Mouse (Mus musculus) urinary bladder, postnatal 4 days (tissue): ENCODE results near the gene Krt36.
A peak's percentile ranks its signal among the peaks of the same experiment; 100 is the strongest.

Experiments used
- DNase-seq, 2 experiments: peaks; one replicate each; pipeline ENCODE4 v3.0.0; 2021 to 2022; ENCODE audit warnings: low spot score in 2 of 2

Krt36 gene

DNA sequence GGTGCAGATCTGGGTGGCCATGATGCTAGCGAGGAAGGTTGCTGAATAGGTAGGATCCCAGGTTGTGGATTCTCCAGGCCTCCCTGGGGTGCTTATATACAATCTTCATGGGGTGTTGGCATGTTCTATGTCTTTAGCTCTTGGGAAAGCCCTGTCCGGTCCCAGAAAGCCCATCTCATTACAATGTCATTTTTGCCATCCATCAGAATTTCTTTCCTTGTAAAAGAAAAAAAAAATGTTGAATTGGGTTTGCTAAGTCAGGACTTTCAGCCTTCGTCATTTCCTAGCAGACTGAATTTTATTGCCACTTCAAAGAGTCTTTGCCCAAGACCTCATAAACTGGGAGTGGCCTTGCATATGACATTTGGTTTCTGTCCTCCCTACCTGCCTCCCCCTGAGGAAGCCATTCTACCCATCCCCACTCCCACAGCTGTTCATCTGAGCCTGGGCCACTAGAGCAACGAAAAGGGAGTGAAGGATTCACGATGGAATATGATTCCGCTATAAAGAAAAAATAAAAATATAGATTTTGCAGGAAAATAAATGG, at the start of gene Krt36:
Gene Krt36 (minus strand): TSS at position 51 of the 547 bp plus-strand sequence.
- no peak for DNase-seq

DNA sequence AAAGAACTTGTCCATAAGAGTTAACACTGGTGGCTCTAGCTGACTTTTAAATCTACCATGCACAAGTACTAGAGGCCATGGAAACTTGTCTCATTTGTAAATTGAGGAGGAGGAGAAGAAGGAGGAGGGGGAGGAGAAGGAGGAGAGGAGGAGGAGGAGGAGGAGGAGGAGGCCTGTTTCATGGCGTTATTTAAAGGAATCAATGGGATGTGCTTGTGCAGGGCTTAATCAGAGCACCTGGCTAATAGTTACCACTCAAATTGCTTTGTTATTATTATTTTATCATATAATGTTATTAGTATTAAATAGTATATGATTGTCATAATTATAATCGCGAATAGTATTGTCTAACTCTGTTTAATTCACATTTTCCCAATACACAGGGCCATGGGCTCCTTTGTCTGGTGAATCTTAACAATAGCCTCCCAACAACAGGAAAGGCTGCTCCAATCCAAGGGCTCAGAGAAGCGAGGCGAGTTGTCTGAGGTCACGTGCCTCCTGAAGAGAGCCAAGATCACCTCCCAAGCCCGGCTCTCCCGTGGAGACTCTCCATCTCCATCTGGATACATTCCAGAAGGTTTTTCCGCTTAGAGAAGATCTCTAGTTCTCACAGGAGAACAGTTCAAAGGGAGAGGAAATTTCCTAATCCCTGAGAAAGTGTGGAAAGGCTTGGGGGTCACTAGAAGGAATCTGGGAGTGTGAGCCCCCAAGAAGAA, 43.3 kb upstream of the Krt36 start, which contains the start of gene Krt19:
Gene Krt19 (minus strand): TSS at position 51 of the 716 bp plus-strand sequence.
- no peak for DNase-seq

DNA sequence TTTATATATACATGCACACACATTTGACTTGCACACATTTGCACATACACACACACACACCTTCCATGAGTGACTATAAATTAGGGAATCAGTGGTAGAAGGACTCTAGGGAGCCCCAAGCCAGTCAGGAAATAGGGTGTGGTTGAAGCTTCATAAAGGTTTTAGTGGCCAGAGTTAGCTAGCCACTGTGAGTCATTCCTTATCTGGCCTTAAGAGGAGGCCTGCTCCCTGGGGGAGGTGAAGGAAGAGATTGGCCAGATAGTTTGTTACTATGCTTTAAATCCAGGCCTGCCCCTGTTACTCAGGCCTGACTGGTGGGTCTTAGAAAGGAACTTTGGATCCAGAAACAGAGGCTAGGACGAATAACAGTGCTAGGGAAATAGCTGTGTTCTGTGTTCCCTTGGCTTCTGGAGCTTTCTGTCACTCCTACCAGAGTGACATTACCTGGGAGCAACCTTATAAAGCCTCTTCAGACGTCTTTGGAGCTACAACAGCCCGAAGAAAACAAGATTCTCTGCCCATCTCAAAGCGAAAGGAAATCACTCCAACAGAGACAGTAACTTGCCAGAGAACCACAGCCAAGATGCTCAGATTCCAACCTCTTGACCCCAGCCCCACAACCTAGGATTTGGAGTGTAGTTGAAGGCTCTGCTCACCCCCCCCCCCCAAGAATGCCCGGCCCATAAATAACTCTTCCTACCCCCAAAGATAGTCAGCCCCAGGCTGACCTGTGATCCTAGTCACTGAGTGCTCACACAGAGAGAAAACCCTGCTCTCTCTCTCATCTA, 42.3 kb upstream of the Krt36 start:
- no peak for DNase-seq

DNA sequence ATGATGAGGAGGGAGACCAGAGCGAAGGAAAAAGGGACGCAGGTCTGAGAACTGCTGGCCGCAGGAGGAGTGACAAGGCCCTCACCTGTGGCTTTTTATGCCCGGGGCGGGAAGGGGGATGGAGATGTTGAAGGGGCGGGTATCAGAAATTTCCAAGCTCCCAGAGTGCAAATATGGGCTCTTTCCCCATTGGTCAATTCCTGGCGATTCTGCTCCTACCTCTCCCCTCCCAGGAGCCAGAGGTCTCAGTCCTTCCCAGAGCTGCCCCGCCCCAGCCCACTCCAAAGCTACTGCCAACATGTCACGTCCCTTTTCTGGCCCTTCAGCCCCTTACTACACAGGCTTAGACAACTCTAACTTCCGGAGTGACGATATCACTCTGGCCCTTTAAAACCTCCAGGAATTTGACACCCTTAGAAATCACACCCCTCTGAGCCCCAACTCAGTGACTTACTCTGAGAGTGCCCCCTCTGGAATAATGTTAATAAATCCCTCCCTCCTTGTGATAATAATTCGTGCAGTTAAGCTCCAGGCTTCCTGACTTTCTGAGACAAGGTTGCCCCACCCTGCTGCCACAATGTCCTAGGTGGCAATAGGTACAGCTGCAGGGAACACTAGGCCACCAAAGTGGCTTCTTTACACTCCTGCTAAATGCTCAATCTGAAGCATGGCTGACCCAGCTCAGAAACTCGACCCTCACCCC, 40.6 kb upstream of the Krt36 start:
- peak; percentile 55 to 77 for DNase-seq

DNA sequence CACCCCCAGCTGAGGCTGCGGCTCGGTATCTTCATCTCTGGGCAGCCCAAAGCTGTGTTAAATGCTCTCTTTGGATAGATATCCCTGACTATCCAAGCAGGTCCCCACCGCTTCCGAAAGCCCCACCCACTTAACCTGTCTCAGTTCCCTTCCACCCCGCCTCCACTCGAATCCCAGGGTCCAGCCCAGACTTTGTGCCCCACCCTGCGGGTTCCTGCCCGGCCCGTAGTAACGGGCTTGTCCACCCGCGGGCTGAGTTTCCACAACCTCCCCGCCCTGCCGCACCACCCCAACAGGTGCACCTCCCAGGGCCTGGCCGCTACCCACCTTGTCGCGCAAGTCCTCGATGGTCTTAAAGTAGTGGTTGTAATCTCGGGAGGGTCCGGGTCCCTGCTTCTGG, 39.7 kb upstream of the Krt36 start:
- no peak for DNase-seq

DNA sequence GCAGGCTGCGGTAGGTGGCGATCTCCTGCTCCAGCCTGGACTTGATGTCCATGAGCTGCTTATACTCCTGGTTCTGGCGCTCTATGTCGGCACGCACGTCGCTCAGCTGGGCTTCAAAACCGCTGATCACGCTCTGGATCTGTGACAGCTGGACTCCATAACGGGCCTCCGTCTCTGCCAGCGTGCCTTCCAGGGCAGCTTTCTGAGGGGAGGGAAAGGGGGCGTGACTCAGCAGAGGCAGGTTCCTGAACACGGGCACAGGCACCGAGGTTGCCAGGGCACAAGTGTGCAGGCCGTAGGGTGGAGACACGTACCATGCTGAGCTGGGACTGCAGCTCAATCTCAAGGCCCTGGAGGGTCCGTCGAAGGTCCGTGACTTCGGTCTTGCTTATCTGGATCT, 35.5 kb upstream of the Krt36 start:
- DNase-seq, result no peak

DNA sequence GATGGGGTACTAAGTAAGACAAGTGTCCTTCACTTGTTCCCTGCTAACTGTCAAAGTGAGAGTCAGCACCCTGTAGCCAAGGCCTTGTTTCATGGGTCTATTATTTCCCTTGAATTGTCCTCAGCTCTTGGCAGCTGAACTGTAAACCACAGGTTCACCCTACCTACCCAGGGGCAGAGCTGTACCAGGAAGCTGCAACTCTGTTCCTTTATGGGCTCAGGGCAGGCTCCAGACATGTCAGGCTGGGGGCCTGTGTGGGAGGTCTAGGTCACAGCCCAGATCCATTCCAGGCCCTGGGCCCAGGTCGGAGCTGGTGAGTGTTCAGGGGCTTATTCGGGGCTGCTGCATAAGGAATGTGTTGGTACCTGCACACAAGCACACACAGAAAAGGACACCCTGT, 34.0 kb upstream of the Krt36 start:
- no peak for DNase-seq

DNA sequence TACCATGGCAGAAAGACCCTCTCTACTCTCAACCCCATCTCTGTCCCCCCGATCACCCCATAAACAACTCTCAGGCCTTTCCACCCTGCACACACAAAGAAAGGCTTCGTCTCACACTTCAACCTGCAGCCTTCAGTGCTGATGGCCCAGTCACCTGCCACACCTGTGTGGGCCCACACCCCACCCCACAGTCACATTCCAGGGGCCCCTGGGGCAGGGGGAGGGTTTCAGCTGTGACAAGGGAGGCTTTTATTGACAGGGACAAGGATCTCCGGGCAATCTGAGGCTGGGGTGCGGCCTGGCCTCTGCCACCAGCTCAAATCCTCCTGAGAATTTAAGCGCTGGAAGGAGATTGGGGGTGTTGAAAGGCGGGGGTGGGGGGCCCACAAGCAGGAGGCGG, 33.4 kb upstream of the Krt36 start:
- DNase-seq, result no peak

DNA sequence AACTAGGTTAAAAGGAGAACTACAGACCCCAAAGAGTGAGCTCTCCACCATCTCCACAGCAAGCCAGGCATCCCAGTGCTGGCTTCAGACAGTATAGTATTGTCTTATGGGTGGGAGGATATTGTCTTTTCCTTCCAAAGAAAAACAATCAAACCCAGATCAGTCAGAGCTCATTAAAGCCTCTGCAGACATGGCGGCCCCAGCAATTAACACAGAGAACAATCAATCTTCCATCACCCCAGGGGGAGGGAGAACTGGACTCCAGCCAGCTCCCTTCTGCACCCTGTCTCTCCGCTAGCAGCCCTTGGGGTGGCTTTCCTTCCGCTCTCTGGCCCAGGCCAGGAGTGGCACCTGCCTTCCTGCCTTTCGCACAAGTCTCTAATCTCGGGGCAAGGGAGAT, 32.3 kb upstream of the Krt36 start:
- no peak for DNase-seq

DNA sequence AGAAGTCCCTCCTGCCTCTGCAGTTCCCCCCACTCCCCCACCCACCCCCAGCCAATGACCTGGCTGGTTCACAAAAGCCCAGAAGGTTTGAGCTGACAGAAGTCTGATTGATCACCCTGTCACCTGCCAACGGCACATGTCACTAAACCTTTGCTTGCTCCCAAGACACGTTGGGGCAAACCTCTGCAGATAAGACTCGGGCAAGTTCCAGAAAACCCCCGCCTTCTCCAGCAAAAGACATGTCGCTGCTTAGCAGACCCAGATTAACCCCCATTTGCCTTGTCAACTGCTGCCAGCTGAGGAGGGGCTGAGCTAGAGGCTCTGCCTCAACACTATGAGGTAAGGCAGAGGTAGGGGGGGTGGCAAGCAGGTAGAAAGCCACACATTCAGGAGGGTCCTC, 31.1 kb upstream of the Krt36 start:
- DNase-seq, result no peak

DNA sequence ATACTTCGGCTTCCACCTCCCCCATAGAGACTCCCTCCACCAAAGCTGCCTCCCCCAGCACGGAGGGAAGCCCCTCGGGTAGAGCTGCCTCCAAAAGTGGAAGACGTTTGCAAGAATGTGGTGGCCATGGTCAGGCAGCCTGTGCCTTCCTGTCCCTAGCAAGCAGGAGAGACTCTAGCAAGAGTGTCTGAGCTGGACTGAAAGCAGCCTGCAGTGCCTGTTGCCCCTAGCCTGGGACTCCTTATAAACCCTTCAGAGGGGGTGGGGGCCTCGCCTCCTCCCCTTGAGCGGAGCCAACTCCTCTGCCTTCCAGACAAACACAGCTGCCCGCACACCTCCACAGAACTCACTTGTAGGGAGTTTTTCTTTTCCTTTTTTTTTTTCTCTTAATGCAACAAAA, 30.3 kb upstream of the Krt36 start, which contains the start of gene Krt15:
Gene Krt15 (minus strand): TSS at position 198 of the 400 bp plus-strand sequence.
- DNase-seq, result no peak

DNA sequence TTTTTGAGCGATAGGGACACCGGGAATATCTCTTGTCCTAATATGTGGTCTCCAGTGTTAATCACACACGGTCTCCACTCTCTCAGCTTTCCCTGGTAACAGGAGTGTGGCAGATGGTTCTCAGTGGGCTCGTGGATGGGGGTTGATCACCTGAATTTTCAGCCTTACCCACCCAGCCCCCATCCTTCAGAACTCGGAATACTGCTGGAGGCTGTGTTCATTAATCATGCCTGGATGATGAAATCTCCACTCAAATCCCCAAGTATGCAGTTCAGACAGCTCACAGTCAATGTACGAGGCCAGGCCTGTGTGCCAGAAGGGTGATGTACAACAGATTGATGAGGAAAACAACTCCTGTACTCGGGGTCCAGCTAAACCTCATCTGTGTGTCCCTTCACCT, 19.5 kb upstream of the Krt36 start:
- DNase-seq, result no peak

DNA sequence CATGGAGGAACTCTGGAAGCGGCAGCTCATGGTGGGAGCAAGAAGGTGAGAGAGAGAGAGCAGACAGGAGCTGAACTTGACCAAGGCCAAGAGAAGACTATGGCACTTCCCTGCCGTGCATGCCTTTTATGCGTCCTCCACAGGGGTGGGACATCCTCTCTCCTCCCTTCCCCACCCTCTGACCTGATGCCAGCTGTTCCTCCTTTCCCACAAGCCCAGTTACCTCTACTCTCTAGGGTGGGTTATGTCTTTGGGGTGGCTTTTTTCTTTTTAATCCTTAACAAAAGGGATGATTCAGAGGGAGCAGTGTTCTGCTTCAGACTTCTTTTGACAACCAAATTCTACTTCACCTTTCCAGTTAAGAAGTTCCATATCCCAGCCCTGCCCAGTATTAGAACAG, 16.0 kb upstream of the Krt36 start, which contains the start of gene Krt13:
Gene Krt13 (minus strand): TSS at position 101 of the 400 bp plus-strand sequence.
- no peak for DNase-seq

DNA sequence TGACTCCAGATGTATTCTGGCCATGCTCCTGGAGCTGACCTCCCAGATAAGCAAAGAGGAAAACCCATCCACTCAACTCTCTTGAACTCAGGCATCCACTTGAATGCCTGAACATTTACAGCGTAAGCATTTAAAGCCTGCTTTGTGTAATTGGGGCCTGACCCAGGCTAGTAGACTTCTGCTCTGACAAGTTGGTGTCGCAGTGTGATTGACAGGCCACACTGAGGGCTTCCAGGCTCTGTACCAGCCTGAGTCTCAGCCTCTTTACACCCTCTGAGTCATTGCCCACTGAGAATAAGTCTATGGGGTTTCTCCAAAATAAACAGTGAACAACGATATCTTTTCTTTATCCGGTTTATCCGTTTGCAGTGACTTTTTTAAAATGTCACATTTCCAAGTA, 14.9 kb upstream of the Krt36 start:
- no peak for DNase-seq

DNA sequence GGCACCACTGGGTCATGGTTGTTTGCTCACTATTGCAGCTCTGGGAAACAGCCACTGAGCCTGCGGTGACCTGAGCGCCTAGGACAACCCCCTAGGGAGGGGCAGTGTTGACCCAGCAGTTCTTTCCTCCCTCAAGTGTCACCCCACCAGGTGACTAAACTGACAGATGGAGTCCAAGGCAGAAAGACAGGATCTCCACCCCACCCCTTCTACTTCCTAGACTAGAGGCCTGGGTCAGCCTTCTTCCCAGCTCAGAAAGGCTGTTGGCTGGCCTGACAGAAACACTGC, 8.3 kb upstream of the Krt36 start:
- DNase-seq, result no peak

DNA sequence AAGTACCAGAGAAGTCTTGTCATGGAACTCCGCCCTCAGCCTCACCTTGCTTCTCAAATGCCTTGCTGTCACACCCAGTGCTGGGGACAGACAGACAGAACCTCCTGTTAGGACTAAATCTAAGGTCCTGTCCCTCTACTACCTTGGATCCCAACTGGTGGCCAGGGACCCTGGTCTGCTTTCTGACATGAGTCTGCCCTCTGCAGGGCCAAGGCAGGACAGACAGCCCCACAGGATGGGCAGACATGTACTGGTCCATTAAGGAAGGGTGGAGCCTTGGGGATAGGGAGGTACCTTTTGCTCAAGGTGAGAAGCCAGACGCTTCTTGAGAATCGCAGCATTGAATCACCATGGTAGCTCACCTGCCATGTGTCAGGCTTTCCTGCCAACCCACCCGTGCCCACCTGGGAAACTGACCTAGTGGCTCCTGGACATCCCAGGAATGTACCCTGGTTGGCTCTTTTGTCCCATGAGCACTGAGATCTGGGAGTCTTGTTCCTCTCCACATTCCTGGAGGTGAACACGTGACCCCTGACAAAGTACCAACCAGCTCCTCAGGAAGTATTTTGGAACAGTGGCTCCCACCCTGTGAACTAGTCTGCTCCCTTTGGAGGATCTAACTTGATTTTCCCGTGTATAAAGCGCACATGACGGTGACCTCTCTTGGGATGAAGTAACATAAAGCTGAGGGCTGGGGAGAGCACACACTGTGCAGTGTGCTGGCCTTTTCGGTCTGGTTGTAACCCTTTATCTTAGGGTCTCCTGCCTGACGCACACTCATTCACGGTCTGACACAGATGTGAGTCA, 7.7 kb upstream of the Krt36 start:
- DNase-seq, result no peak

DNA sequence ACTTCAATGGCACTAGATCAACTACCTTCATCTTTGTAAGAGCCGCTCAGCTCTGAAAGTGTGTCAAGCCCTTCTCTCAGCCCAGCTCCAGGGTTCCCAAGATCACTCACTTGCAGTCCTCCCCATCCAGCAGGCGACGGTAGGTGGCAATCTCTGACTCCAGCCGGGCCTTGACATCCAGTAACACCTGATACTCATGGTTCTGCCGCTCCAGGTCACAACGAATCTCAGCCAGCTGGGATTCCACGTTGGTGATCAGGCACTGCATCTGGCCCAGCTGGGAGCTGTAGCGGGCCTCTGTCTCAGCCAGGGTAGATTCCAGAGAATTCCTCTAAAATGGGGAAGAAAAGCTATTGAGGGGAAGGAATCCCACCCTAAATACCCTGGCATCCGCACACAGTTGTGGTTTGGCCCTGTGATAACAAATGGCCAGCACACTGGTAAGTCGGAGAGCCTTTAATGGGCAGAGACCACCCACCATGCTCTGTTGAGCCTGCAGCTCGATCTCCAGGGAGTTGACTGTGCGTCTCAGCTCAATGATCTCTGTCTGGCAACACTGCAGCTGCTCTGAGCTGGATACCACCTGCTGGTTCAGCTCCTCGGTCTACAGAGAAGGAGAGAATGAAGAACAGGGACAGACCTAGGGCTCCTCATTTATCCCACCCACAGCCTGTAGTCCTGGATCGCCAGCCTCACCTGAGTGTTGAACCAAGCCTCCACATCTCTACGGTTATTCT, 2.6 kb downstream of the Krt36 start:
- DNase-seq, result no peak

DNA sequence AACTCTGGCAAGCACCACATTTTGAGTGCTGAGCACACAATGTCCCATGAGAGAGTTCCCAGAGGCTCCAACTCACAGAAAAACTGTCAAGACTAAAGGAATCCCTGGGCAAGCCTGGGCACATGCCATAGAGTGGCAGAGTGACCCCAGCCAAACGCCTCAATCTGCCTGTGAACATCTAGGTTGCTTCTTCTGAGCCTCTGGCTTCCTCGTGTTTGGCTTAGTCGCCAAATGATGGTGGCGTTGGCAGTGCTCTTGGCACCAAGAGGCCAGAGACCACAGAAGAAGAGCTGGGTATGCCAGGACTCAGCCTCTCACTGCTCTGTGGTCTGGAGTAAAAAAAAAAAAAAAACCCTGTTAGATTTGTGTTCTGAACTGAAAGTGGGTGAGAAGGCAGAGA, 5.0 kb downstream of the Krt36 start:
- no peak for DNase-seq

DNA sequence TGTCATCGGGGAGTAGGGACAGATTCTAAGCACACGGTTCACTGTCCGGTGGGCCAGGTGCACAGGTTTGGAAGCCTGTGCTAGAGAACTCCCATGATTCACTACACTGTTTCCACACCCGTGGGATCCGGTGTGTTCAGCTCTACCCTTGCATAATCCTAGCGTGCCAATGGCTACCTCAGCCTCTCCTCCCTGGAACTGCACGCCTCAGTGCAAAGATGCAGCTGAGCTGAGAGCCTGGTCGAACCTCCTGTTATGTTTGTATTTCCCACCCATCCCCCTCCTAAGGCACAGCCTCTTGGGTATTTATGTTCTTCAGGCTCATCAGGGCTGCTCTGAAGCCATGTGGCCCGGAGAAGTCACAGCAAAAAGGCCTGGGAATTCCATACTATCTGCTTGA, 7.6 kb downstream of the Krt36 start:
- DNase-seq, result no peak

DNA sequence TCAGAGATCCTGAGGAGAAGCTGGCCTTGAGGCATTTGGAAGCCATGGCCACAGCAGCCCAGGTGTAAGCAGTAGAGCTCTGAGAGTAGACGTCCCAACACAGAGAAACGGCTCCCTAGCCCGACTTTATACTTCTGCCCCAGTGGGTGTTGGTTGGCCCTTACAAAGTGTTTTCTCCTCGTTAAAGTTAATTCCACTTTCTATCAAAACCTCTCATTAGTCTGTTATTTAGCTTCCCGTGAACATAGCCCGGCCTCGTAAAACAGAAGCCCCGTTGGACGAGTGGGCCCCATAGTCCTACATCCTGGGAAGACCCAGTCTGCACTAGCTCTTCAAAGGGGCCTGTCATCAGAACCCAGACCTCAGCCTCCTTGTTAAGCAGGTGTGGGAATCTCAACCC, 9.3 kb downstream of the Krt36 start, which contains the start of gene Krt35:
Gene Krt35 (minus strand): TSS at position 101 of the 400 bp plus-strand sequence.
- no peak for DNase-seq
